Mouse (Mus musculus) ES-Bruce4 (cell line): Measurements from ENCODE around the gene Ptprq. TPM values are rescaled to one million over a fixed set of nuclear protein-coding genes. Genes with fewer than 3 reads are reported as not detected.

Experiments
- H3K27ac ChIP-seq: 2 replicates; pipeline ENCODE4 v1.5.1; 2012; ENCODE audit warnings: low read length, inconsistent platforms; ENCODE audit not compliant: insufficient read depth
- H3K27me3 ChIP-seq: 2 replicates; pipeline ENCODE4 v1.6.1; 2012; ENCODE audit warnings: mild to moderate bottlenecking, low read length, inconsistent platforms; ENCODE audit not compliant: control insufficient read depth, poor library complexity, insufficient read depth, severe bottlenecking
- H3K36me3 ChIP-seq: 2 replicates; pipeline ENCODE4 v1.6.1; 2012; ENCODE audit warnings: inconsistent platforms, mild to moderate bottlenecking, low read length, moderate library complexity; ENCODE audit not compliant: control insufficient read depth, poor library complexity, insufficient read depth, severe bottlenecking
- H3K4me1 ChIP-seq: one replicate; pipeline ENCODE4 v1.8.1; 2011; ENCODE audit warnings: low read length; ENCODE audit not compliant: control insufficient read depth, insufficient read depth
- H3K4me3 ChIP-seq: 2 replicates; pipeline ENCODE4 v1.5.1; 2011; ENCODE audit warnings: low read depth, mild to moderate bottlenecking, low read length
- H3K9ac ChIP-seq: 2 replicates; pipeline ENCODE4 v1.6.1; 2012; ENCODE audit warnings: low read depth, mild to moderate bottlenecking, inconsistent platforms; ENCODE audit not compliant: poor library complexity, severe bottlenecking
- H3K9me3 ChIP-seq: replicated peaks from 2 replicates; pipeline ENCODE4 v1.6.1; 2012; ENCODE audit warnings: mild to moderate bottlenecking, low read length, inconsistent platforms; ENCODE audit not compliant: control insufficient read depth, poor library complexity, insufficient read depth, severe bottlenecking
- CTCF ChIP-seq: IDR thresholded peaks from one replicate; pipeline ENCODE4 v1.8.1; 2011; ENCODE audit warnings: low read depth, low read length
- EP300 ChIP-seq: IDR thresholded peaks from 2 replicates; pipeline ENCODE4 v1.6.1; 2011; ENCODE audit warnings: low read depth, low read length; ENCODE audit not compliant: insufficient read depth
- POLR2A ChIP-seq: IDR thresholded peaks from one replicate; pipeline ENCODE4 v1.8.1; 2011; ENCODE audit warnings: low read length; ENCODE audit not compliant: insufficient read depth
- polyA plus RNA-seq: library from polyadenylated mRNA; stranded (reverse); fragments of >200 nt; gene quantifications from 2 replicates; pipeline ENCODE4 v1.2.4, GENCODE M21; 2011; ENCODE audit warnings: low read depth; ENCODE audit not compliant: missing spikeins, insufficient read depth, insufficient read length

Ptprq gene
- polyA plus RNA-seq, 1 experiment, result not detected

- Histone ChIP-seq H3K9ac (no peak overlapping the region), H3K9me3 (no peaks in the 10 kb centered on the region), H3K27me3 (no peaks in the 10 kb centered on the region), H3K36me3 (no peaks in the 10 kb centered on the region), H3K4me1 (no peaks in the 10 kb centered on the region), H3K27ac (no peak overlapping the region), H3K4me3 (no peak overlapping the region)
- TF ChIP-seq CTCF, result no peak
- TF ChIP-seq POLR2A, result no peak
- no peak for TF ChIP-seq EP300
These were observed 213.5 kb downstream of the Ptprq start for GRCm38 (mm10) chr10:107506397-107506796.

DNA sequence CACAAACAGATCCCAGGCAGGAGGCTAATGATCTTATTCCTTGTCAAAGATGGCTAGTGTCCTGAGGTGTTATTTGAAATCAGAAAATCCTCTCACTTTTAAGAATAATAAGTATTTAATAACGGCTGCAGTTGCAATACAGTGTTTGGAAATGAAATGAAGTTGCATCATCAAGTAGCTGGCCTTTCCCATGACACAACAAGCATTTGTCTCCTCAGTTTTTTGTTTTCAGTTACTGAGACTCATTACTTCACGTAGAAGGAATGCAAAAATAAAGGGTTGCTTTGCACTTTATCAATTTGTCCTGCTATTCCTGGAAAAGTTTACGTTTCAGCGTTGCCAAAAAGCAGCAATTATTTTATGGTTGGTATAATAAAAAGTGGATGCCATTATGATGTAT is 216.4 kb downstream of the Ptprq start:
- no peak for TF ChIP-seq CTCF
- no peak for TF ChIP-seq POLR2A
- no peak for TF ChIP-seq EP300
- Histone ChIP-seq H3K9ac (no peak overlapping the region), H3K27ac (no peak overlapping the region), H3K4me1 (no peaks in the 10 kb centered on the region), H3K36me3 (no peaks in the 10 kb centered on the region), H3K27me3 (no peaks in the 10 kb centered on the region), H3K4me3 (no peak overlapping the region), H3K9me3 (no peaks in the 10 kb centered on the region)

GRCm38 (mm10) chr10:107502193-107502592 is 217.7 kb downstream of the Ptprq start:
- H3K36me3 ChIP-seq, result no peaks in the 10 kb centered on the region
- no peak overlapping the region for H3K9ac ChIP-seq
- no peak overlapping the region for H3K4me3 ChIP-seq
- H3K27ac ChIP-seq, result no peak overlapping the region
- no peak for TF ChIP-seq EP300
- no peak for TF ChIP-seq POLR2A
- TF ChIP-seq CTCF, result no peak
- no peaks in the 10 kb centered on the region for H3K9me3 ChIP-seq
- no peaks in the 10 kb centered on the region for H3K27me3 ChIP-seq
- H3K4me1 ChIP-seq, result no peaks in the 10 kb centered on the region

GRCm38 (mm10) chr10:107499656-107500055 is 220.2 kb downstream of the Ptprq start:
- H3K4me1 ChIP-seq, result no peaks in the 10 kb centered on the region
- TF ChIP-seq EP300 (no peak), CTCF (no peak), POLR2A (no peak)
- no peak overlapping the region for H3K9ac ChIP-seq
- no peaks in the 10 kb centered on the region for H3K9me3 ChIP-seq
- no peaks in the 10 kb centered on the region for H3K36me3 ChIP-seq
- no peak overlapping the region for H3K27ac ChIP-seq
- H3K4me3 ChIP-seq, result no peak overlapping the region
- no peaks in the 10 kb centered on the region for H3K27me3 ChIP-seq

DNA sequence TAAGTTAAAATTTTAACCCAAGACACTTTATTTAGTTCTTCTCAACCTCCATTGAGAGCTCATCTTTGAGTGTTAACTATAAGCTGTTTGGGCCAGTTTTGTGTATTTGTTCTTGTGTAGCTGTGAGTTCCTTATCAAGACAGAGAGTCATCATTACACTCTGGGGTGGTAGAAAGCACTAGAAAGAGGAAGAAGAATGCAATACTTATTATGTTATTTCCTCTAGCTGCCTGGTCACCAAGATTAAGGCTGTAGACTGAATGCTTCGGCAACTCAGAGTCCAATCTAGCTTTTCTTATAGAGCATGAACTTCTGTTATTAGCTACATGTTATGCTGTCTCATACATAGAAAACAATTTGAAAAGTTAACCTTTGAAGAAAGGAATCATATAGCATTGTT is 223.4 kb downstream of the Ptprq start:
- H3K36me3 ChIP-seq, result no peaks in the 10 kb centered on the region
- H3K9ac ChIP-seq, result no peak overlapping the region
- no peak overlapping the region for H3K27ac ChIP-seq
- no peaks in the 10 kb centered on the region for H3K4me1 ChIP-seq
- H3K9me3 ChIP-seq, result no peaks in the 10 kb centered on the region
- H3K27me3 ChIP-seq, result no peaks in the 10 kb centered on the region
- TF ChIP-seq CTCF, result no peak
- no peak for TF ChIP-seq EP300
- TF ChIP-seq POLR2A, result no peak
- H3K4me3 ChIP-seq, result no peak overlapping the region

- Histone ChIP-seq H3K27me3 (no peaks in the 10 kb centered on the region), H3K9ac (no peak within 1 kb of the TSS), H3K36me3 (no peaks in the 10 kb centered on the region), H3K27ac (no peak within 1 kb of the TSS), H3K4me3 (no peak within 1 kb of the TSS), H3K9me3 (no peaks in the 10 kb centered on the region), H3K4me1 (no peaks in the 10 kb centered on the region)
- TF ChIP-seq EP300 (no peak), POLR2A (no peak), CTCF (no peak)
These were observed 225.3 kb downstream of the Ptprq start, which contains the start of gene Myf6 for GRCm38 (mm10) chr10:107494568-107494967. Gene Myf6 (minus strand): TSS chr10:107494737.
